Mouse (Mus musculus): ENCODE measurements around the gene Nol10. TPM values are rescaled to one million over a fixed set of nuclear protein-coding genes. Genes with fewer than 3 reads are reported as not detected.

Nol10 gene
- polyA plus RNA-seq, 1 experiment from 2014 or later = 30.6 TPM

GRCm38 (mm10) chr12:17338338-17338737 lies 9.9 kb upstream of the Nol10 start:
- H3K27ac ChIP-seq (replicated peaks) = no peak overlapping the region
- H3K4me3 ChIP-seq = no peak overlapping the region
- no peak overlapping the region for H3K9ac ChIP-seq (replicated peaks)
- WGBS = 79% methylated on average over 2 of the region's 2 CpGs
- H3K9me3 ChIP-seq = no peaks in the 10 kb centered on the region
- H3K36me3 ChIP-seq = no peaks in the 10 kb centered on the region
- H3K4me2 ChIP-seq (replicated peaks) = no peak overlapping the region
- H3K27me3 ChIP-seq = no peaks in the 10 kb centered on the region
- ATAC-seq (ENCODE audit: low FRiP score, low read depth) = no peak
- H3K4me1 ChIP-seq = no peaks in the 10 kb centered on the region

- Histone ChIP-seq H3K9me3 (no peaks in the 10 kb centered on the region), H3K4me1 (no peaks in the 10 kb centered on the region), H3K4me3 (no peak overlapping the region), H3K27ac (replicated peaks) (no peak overlapping the region), H3K36me3 (no peaks in the 10 kb centered on the region), H3K9ac (replicated peaks) (no peak overlapping the region), H3K27me3 (no peaks in the 10 kb centered on the region), H3K4me2 (replicated peaks) (no peak overlapping the region)
- no peak for ATAC-seq (ENCODE audit: low FRiP score, low read depth)
- WGBS = 74% methylated on average over 3 of the region's 3 CpGs
These were observed 8.9 kb upstream of the Nol10 start for GRCm38 (mm10) chr12:17339114-17339905.

GRCm38 (mm10) chr12:17347327-17348047 lies 771 bp upstream of the Nol10 start:
- H3K9me3 ChIP-seq = no peaks in the 10 kb centered on the region
- H3K4me2 ChIP-seq (replicated peaks) = peak overlapping the region; percentile 93
- 38% methylated on average over 11 of the region's 11 CpGs for WGBS
- H3K36me3 ChIP-seq = peaks cover 20% of the 10 kb centered on the region
- H3K27me3 ChIP-seq = no peaks in the 10 kb centered on the region
- H3K27ac ChIP-seq (replicated peaks) = no peak overlapping the region
- H3K4me3 ChIP-seq = peak overlapping the region; percentile 81
- peak overlapping the region; percentile 75 for H3K9ac ChIP-seq (replicated peaks)
- H3K4me1 ChIP-seq = peaks cover 13% of the 10 kb centered on the region
- ATAC-seq (ENCODE audit: low FRiP score, low read depth) = peak; percentile 67

GRCm38 (mm10) chr12:17350106-17350505 lies 1.8 kb downstream of the Nol10 start:
- Histone ChIP-seq H3K36me3 (peaks cover 44% of the 10 kb centered on the region), H3K9ac (replicated peaks) (no peak overlapping the region), H3K27me3 (no peaks in the 10 kb centered on the region), H3K4me2 (replicated peaks) (no peak overlapping the region), H3K4me1 (peaks cover 13% of the 10 kb centered on the region), H3K27ac (replicated peaks) (no peak overlapping the region), H3K9me3 (no peaks in the 10 kb centered on the region), H3K4me3 (no peak overlapping the region)
- no peak for ATAC-seq (ENCODE audit: low FRiP score, low read depth)

- peaks cover 12% of the 10 kb centered on the region; the same call in 1 of the 2 replicates for H3K4me1 ChIP-seq
- no peaks in the 10 kb centered on the region for H3K9me3 ChIP-seq
- 93% methylated on average over 4 of the region's 4 CpGs for WGBS
- H3K4me2 ChIP-seq (replicated peaks) = no peak overlapping the region
- H3K4me3 ChIP-seq = no peak overlapping the region
- no peaks in the 10 kb centered on the region for H3K27me3 ChIP-seq
- no peak for ATAC-seq (ENCODE audit: low FRiP score, low read depth)
- no peak overlapping the region for H3K9ac ChIP-seq (replicated peaks)
- H3K36me3 ChIP-seq = peaks cover 74% of the 10 kb centered on the region
- no peak overlapping the region for H3K27ac ChIP-seq (replicated peaks)
These were observed 8.6 kb downstream of the Nol10 start for GRCm38 (mm10) chr12:17356853-17357252.

- no peak for ATAC-seq (ENCODE audit: low FRiP score, low read depth)
- H3K27ac ChIP-seq (replicated peaks) = no peak overlapping the region
- no peak overlapping the region for H3K4me3 ChIP-seq
- peaks cover 72% of the 10 kb centered on the region for H3K36me3 ChIP-seq
- no peak overlapping the region for H3K4me2 ChIP-seq (replicated peaks)
- no peaks in the 10 kb centered on the region for H3K9me3 ChIP-seq
- peaks cover 12% of the 10 kb centered on the region; the same call in 1 of the 2 replicates for H3K4me1 ChIP-seq
- WGBS = 99% methylated on average over 5 of the region's 5 CpGs
- no peaks in the 10 kb centered on the region for H3K27me3 ChIP-seq
- H3K9ac ChIP-seq (replicated peaks) = no peak overlapping the region
These were observed 9.5 kb downstream of the Nol10 start for GRCm38 (mm10) chr12:17357795-17358194.

- H3K27ac ChIP-seq (replicated peaks) = no peak overlapping the region
- peaks cover 12% of the 10 kb centered on the region; the same call in 1 of the 2 replicates for H3K4me1 ChIP-seq
- H3K4me2 ChIP-seq (replicated peaks) = no peak overlapping the region
- 95% methylated on average over 9 of the region's 9 CpGs for WGBS
- no peaks in the 10 kb centered on the region for H3K9me3 ChIP-seq
- H3K4me3 ChIP-seq = no peak overlapping the region
- no peak for ATAC-seq (ENCODE audit: low FRiP score, low read depth)
- H3K36me3 ChIP-seq = peaks cover 74% of the 10 kb centered on the region
- no peak overlapping the region for H3K9ac ChIP-seq (replicated peaks)
- H3K27me3 ChIP-seq = no peaks in the 10 kb centered on the region
These were observed 10.7 kb downstream of the Nol10 start for GRCm38 (mm10) chr12:17358981-17359380.

- H3K4me3 ChIP-seq = no peak overlapping the region
- no peaks in the 10 kb centered on the region for H3K9me3 ChIP-seq
- H3K4me2 ChIP-seq (replicated peaks) = no peak overlapping the region
- H3K4me1 ChIP-seq = peaks cover 12% of the 10 kb centered on the region; the same call in 1 of the 2 replicates
- H3K36me3 ChIP-seq = peaks cover 72% of the 10 kb centered on the region
- no peaks in the 10 kb centered on the region for H3K27me3 ChIP-seq
- no peak overlapping the region for H3K27ac ChIP-seq (replicated peaks)
- ATAC-seq (ENCODE audit: low FRiP score, low read depth) = no peak
- WGBS = 52% methylated on average over 9 of the region's 9 CpGs
- no peak overlapping the region for H3K9ac ChIP-seq (replicated peaks)
These were observed 11.8 kb downstream of the Nol10 start for GRCm38 (mm10) chr12:17360104-17360503.

- Histone ChIP-seq H3K27me3 (no peaks in the 10 kb centered on the region), H3K9ac (replicated peaks) (no peak overlapping the region), H3K27ac (replicated peaks) (no peak overlapping the region), H3K4me3 (no peak overlapping the region), H3K9me3 (no peaks in the 10 kb centered on the region), H3K4me2 (replicated peaks) (no peak overlapping the region), H3K36me3 (peaks cover 72% of the 10 kb centered on the region), H3K4me1 (peaks cover 12% of the 10 kb centered on the region; the same call in 1 of the 2 replicates)
- 16% methylated on average over 4 of the region's 4 CpGs for WGBS
- ATAC-seq (ENCODE audit: low FRiP score, low read depth) = no peak
These were observed 12.4 kb downstream of the Nol10 start for GRCm38 (mm10) chr12:17360650-17361049.

- WGBS = 89% methylated on average over 5 of the region's 5 CpGs
- Histone ChIP-seq H3K4me1 (peaks cover 12% of the 10 kb centered on the region; the same call in 1 of the 2 replicates), H3K36me3 (peaks cover 75% of the 10 kb centered on the region), H3K27me3 (no peaks in the 10 kb centered on the region), H3K4me2 (replicated peaks) (no peak overlapping the region), H3K9ac (replicated peaks) (no peak overlapping the region), H3K27ac (replicated peaks) (no peak overlapping the region), H3K4me3 (no peak overlapping the region), H3K9me3 (no peaks in the 10 kb centered on the region)
- ATAC-seq (ENCODE audit: low FRiP score, low read depth) = no peak
These were observed 14.1 kb downstream of the Nol10 start for GRCm38 (mm10) chr12:17362316-17362715.

- no peak for ATAC-seq (ENCODE audit: low FRiP score, low read depth)
- H3K9me3 ChIP-seq = no peaks in the 10 kb centered on the region
- H3K36me3 ChIP-seq = peaks cover 83% of the 10 kb centered on the region
- WGBS = 79% methylated on average over 5 of the region's 5 CpGs
- H3K4me2 ChIP-seq (replicated peaks) = no peak overlapping the region
- no peak overlapping the region for H3K27ac ChIP-seq (replicated peaks)
- no peak overlapping the region for H3K4me3 ChIP-seq
- H3K27me3 ChIP-seq = no peaks in the 10 kb centered on the region
- H3K4me1 ChIP-seq = no peaks in the 10 kb centered on the region
- no peak overlapping the region for H3K9ac ChIP-seq (replicated peaks)
These were observed 18.7 kb downstream of the Nol10 start for GRCm38 (mm10) chr12:17366981-17367380.

GRCm38 (mm10) chr12:17369111-17369510 lies 20.9 kb downstream of the Nol10 start:
- no peak for ATAC-seq (ENCODE audit: low FRiP score, low read depth)
- 97% methylated on average over 3 of the region's 3 CpGs for WGBS
- Histone ChIP-seq H3K27ac (replicated peaks) (no peak overlapping the region), H3K36me3 (peaks cover 84% of the 10 kb centered on the region), H3K9ac (replicated peaks) (no peak overlapping the region), H3K4me1 (no peaks in the 10 kb centered on the region), H3K27me3 (no peaks in the 10 kb centered on the region), H3K9me3 (no peaks in the 10 kb centered on the region), H3K4me2 (replicated peaks) (no peak overlapping the region), H3K4me3 (no peak overlapping the region)

All from midbrain, embryonic 12.5 days (tissue).